Mouse (Mus musculus) right cerebral cortex, postnatal 4 days (tissue): ENCODE measurements around the gene Syngr1.

Experiments used
- DNase-seq: peaks from one replicate; pipeline ENCODE4 v3.0.0-alpha.2; 2022

Syngr1 gene

DNA sequence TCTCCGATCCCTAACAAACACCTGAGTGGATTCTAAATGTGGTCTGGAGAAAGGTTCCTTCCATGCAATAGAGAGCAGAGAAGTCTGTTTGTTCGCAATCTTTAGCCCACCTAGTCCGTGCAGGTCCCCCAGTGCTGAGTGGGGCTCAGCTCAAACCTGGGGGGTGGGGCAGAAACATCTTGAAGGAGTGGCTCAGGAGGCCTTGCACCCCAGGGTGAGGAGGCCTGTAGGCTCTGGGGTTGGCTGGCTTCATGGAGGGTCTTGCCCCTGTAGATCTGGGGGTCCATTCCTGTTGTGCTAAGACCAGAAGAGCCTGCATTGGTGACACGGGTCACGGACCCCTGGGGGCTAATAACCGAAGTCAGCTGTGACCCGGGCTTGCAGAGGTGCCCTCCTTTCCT, 907 bp downstream of the Syngr1 start:
- no peak for DNase-seq

DNA sequence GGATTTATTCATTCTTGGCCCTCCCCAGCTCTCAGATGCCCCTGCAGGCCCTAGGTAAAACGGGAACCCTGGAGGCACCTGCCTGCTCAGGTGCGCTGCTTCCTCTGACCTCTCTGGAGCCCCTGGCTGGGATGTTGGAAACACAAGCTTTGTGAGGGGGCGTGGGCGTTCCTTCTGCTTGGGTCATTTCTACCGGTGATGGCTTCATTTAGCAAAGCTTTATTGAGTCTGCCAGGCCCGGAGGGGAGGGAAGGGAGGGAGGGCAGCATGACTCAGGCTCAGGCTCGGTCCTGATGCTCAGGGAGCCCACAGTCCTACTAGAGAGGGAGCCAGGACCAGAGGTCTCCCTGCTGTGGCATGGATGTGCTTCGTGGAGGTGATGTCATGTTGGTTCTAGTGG, 1.5 kb downstream of the Syngr1 start:
- no peak for DNase-seq

DNA sequence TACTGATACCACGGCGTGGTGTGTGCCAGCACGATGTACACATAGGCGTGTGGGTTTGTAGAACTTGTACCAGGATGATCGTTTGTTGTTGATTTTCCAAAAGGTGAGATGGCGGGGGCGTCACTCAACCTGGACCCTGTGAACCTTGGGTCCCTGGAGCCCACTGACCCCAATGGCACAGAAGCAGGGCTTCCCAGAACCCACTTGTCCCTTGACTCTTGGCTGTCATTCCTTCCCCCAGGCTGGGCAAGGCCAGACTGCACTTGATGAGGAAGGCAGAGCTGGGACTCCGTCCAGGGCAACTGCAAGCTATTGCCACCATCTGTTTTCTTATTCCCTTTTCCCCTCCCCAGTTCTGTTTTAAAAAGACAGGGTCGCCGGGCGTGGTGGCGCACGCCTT, 3.1 kb downstream of the Syngr1 start:
- DNase-seq: no peak

- no peak for DNase-seq
Observed at GRCm38 (mm10) chr15:80095596-80095995, 4.5 kb downstream of the Syngr1 start.

DNA sequence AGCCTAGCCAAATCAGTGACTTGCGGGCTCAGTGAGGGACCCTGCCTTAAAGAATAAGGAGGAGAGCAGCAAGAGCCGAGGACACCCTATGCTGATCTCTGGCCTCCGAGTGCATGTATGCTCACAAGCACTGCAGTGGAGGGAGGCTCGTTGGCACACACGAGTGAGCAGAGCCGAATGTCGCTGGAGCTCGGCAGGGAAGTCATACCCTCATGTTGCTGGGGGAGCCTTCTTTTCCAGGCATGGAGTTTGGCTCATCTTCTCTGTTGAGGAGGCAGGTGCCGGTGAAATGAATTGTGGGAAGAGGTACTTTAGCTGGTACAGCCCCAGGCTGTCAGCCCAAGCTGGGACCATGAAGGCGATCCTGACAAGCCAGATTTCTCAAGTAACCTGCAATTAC, 5.3 kb downstream of the Syngr1 start:
- no peak for DNase-seq

DNA sequence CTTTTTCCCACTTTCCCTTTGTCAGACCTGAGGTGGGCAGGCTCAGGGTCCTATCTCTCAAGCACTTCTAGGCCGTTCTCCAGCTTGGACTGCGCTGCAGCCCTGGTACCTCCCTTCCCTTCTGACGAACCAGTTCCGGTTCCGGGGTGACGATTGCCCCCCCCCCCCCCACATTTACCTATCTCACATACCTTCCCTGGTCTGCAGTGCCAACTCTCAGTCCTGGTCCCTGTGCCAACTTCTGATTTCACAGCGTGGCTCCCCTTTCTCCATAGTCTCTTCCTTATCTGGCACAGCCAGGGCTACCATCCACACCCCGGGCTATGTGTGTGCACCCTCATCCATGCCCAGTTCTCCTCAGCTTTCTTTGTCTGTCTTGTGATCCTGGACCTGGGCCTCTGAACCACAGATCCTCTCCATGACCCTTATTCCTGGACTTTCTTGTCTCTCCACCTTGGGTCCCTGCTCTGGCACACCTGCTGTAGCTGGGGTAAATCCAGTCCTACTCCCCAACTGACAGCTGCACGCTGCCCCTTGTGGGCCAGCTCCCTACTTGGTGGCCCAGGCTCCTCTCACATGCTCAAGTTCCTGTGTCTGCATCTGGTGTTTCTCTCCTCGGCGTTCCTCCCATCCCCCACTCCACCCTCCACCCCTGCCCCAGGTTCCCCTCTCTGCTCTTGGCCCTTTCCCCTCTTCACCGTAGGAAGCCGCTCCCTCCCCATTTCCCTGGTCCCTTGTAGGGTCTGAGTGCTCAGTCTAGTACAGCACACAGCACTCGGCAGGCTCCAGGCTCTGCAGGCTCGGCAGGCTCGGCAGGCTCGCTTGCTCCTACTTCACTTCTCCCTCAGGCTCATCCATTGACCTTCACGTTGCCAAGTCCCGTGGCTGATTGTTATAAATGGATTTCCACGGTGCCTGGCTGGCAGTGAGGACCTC, 6.1 kb downstream of the Syngr1 start:
- DNase-seq: no peak

DNA sequence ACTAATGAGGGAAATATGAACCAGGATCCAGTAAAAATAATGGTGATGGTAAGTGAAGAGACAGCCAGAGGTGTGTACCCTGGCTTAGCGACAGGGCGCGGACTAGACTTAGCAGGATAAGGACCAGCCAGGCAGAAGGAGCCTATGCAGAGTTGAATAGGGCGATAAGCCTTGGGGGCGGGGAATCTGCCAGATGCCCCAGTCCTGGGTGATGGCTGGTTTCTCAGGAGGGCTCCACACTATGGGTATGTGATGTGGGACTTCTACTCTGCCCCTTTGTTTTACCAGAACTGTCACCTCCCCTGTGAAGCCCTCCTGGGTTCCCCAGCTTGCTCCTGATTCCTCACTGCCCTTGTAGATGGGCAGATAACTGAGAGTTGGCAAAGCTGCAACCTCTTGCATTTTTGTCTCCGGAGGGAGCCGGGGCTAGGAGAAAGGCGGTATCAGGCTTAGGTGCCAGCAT, 6.9 kb downstream of the Syngr1 start:
- no peak for DNase-seq

GRCm38 (mm10) chr15:80098809-80099208, 7.7 kb downstream of the Syngr1 start:
- DNase-seq: no peak

DNA sequence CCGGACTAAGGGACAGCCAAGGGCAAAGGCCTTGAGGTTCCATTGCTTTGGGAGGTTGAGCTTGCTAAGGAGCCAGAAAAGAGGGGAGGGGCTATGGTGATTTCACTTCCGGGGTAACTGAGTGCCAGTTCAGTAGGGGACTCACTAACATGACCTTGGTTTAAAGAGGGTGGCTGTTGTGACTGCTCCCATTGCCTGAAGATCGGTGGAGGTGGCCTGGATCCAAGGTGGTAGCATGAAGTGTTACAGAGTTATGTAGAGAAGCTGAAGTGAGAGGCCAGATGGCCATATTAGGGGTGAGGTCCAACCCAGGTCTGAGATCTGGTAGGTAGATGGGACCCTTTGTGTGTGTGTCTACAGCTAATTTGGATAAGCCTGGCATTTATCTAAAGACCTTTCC, 8.3 kb downstream of the Syngr1 start:
- DNase-seq: no peak

- DNase-seq: no peak
Observed at GRCm38 (mm10) chr15:80100196-80100595, 9.1 kb downstream of the Syngr1 start.

- DNase-seq: no peak
Observed at GRCm38 (mm10) chr15:80100871-80101270, 9.7 kb downstream of the Syngr1 start.

DNA sequence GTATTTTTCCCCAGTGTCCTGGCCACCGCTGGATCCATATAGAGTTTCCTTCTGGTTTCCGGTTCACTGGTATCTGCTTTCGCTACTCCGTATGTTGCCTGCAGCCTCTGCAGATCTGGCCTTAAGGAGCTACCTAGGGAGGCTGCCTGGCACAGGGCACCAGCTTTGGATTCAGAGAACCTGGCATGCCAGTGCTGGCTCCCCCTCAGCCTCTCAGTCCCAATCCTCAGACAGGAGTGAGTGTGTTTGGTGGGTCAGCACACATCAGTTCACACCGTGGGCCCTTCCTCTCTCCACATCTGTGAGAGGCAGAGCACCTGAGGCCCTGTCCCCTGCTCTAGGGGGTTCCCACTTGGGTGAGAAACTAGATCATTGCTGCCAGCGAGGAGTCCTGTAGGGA, 10.4 kb downstream of the Syngr1 start:
- DNase-seq: no peak

DNA sequence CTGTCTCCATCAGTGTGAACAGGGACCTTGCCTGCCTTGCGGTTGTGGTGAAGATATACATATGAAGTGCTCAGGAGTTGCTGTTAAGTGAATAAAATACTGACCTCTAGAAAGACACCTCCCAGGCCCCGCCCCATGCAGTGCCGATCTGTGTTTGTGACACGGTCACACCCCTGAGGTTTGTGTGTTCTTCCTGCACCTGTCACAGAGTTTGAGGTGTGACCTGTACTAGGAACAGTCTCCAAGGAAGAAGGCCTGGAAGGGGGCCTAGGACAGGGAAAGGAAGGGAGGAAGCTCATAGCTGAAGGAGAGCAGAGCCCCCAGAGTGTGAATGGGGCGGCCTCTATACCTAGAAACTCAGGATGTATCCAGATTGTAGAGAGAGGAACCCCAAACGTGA, 11.4 kb downstream of the Syngr1 start:
- DNase-seq: no peak

DNA sequence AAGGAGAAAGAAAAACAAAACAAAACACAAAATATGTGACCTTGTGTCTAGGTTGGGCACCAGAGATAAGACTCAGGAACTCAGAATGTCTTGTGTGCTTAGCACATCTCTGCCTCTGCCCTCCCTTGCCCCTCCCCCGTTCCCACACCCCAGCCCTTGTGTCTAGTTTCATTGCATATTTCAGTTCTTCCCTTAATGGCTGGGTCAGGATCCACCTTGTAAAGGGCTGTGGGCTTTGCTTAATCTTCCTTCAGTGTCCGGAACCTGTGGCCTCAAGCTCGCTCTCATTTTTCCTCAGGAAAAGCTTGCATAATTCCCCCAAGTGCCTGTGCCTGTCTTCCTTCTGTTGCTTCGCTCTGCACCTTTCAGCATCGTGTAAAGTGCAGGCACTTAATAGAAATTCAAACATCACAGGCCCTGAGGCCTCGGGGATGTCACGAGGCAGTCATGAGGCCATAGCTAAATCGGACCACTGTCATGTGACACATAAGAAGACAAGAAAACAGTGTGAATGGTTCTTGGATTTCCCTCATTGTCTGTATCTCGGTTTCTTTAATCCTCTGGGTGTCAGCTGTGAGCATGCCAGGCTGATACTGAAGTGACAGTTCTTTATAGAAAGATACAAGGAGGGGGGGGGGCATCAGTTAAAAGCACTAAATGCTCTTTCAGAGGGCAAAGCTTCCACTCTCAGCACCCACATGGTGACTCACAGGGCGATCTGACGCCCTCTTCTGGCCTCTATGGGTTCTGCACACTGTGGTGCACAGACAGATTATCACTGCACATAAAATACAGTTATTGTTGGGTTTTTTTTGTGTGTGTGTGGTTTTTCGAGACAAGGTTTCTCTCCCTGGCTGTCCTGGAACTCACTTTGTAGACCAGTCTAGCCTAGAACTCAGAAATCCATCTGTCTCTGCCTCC, 14.6 kb downstream of the Syngr1 start:
- no peak for DNase-seq

DNA sequence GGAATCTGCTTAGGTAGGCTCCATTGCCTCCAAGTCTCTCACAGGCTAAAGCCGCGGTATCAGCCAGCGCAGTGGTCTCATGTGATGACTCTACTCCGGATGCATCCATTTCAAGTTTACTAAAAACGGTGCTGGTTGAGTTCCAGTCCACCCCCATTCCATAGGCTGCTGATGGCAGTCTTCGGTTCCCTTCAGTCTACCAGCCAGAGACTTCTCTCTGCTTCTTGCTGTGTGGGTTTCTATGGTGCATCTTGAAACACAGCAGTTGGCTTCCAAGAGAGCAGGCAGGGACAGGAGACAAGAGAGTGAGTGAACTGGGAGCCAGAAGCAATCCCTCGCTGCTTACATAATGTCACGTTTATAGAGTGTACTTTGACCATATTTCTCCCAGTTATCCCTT, 16.0 kb downstream of the Syngr1 start:
- no peak for DNase-seq

DNA sequence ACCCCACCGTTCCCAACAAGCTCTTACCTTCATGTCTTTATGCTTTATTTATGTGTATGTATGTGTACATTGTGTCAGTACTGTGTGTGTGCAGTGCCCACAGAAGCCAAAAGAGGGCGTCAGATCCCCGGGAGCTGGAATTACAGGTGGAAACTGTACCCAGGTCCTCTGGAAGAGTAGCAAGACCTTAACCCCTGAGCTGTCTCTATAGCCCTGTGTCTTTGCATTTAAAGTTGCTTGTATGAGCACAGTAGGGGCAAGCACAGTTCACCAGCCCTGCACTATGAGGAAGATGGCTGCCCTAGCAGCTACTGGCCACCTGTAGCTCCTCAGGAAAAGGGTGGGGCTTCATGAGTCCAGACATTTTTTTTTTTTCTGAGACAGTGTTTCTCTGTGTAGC, 16.4 kb downstream of the Syngr1 start:
- DNase-seq: no peak

- DNase-seq: no peak
Observed at GRCm38 (mm10) chr15:80111436-80111835, 20.3 kb downstream of the Syngr1 start.

DNA sequence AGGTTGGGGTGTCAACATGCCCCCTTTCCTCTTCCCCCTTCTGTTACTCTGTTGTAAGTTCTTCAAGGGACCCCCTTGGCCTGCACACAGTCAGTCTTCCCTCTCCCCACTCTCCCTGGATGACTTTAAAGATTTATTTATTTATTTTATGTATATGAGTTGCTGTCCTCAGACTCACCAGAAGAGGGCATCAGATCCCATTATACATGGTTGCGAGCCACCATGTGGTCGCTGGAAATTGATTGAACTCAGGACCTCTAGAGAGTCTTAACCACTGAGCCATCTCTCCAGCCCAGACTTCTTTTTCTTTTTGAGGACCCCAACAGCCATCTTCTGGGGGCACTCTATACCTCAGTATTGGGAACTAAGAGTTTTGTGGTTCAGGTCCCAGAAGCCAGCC, 21.4 kb downstream of the Syngr1 start:
- DNase-seq: no peak

- no peak for DNase-seq
Observed at GRCm38 (mm10) chr15:80114414-80114813, 23.3 kb downstream of the Syngr1 start.

- DNase-seq: no peak
Observed at GRCm38 (mm10) chr15:80115256-80115655, 24.1 kb downstream of the Syngr1 start.

DNA sequence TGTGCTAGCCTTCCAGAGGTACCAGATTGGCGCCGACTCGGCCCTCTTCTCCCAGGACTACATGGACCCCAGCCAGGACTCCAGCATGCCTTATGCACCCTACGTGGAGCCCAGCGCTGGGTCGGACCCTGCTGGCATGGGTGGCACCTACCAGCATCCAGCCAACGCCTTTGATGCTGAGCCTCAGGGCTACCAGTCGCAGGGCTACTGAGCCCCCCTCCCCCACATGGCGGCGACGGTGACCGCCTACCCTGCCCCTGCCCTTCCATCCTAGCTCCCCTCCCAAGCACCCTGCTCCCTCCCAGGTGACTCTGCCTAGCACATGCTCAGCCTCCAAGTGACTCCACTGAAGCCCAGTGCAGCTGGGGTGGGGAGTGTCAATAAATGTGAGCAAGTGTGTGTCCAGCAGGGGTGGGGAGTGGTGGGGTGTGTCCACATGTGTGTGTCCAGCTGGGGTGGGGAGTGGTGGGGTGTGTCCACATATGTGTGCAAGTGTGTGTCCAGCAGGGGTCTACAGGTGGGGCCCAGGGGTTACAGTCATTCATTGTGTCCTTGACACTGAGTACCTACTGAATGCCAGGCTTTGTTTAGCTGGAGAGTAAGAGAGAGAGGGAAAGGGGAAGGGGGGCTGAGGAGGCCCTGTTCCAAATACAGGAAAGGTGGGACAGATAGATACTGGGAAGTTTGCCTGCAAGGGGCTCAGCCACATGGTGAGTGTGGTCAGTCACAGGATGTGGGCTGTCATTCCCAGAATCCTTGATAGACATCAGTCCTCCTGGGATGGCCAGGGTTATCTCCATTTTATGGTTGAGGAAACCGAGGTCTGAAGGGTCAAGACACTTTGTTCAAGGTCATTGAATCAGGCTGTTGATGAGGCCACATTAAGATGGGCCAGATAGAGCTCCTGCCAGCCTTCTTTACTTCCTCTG, 25.0 kb downstream of the Syngr1 start:
- DNase-seq: no peak

- no peak for DNase-seq
Observed at GRCm38 (mm10) chr15:80117154-80117553, 26.0 kb downstream of the Syngr1 start.

DNA sequence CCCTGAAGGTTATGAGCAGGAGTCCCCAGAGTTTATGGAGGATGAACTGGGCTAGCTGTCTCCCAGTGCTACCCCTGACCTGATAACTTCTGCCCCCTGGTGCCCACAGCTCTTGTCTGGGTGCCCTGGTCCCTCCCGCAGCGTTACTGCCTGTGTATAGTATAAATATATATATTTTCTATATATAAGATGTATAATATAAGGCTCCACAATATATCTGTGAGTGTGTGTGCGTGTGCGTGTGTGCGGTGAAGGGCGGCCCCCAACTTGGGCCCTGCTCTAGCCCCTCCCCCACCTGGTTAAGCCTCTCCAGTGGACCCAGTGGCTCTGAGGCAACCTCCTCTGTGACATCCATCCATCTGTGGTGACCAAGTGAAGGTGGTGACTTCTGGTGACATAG, 27.9 kb downstream of the Syngr1 start:
- DNase-seq: no peak
